Mouse (Mus musculus) limb, embryonic 14.5 days (tissue): Measurements from ENCODE around the gene Bgn. TPM values are rescaled to one million over a fixed set of nuclear protein-coding genes. Genes with fewer than 3 reads are reported as not detected.

Experiments
- ATAC-seq: fragments of 200-750 bp; cut with Nextera tagmentation; 2 replicates; pipeline ENCODE4 v1.8.0; 2017; ENCODE audit warnings: low read depth, moderate number of reproducible peaks, moderate TSS enrichment; ENCODE audit not compliant: low FRiP score
- DNase-seq: peaks from one replicate; pipeline ENCODE4 v3.0.0-alpha.2; 2015; ENCODE audit warnings: low spot score
- H3K27ac ChIP-seq: fragments of 300-500 bp; sonication (generic); replicated peaks from 2 replicates; pipeline ENCODE4 v1.5.1; 2014; ENCODE audit warnings: low read depth, mild to moderate bottlenecking, low read length, moderate library complexity, mixed read lengths
- H3K27me3 ChIP-seq: fragments of 300-500 bp; sonication (generic); 2 replicates; pipeline ENCODE4 v1.6.1; 2014; ENCODE audit warnings: low read length, mixed read lengths; ENCODE audit not compliant: control insufficient read depth, insufficient read depth
- H3K36me3 ChIP-seq: fragments of 300-500 bp; sonication (generic); 2 replicates; pipeline ENCODE4 v1.6.1; 2014; ENCODE audit warnings: mild to moderate bottlenecking, low read length, moderate library complexity, mixed read lengths; ENCODE audit not compliant: control insufficient read depth, insufficient read depth
- H3K4me1 ChIP-seq: fragments of 300-500 bp; sonication (generic); 2 replicates; pipeline ENCODE4 v1.6.1; 2014; ENCODE audit warnings: antibody characterized with exemption, low read length, mixed read lengths; ENCODE audit not compliant: control insufficient read depth, insufficient read depth
- H3K4me2 ChIP-seq: fragments of 300-500 bp; sonication (generic); replicated peaks from 2 replicates; pipeline ENCODE4 v1.6.1; 2014; ENCODE audit warnings: low read depth, mild to moderate bottlenecking, low read length, moderate library complexity; ENCODE audit not compliant: severe bottlenecking
- H3K4me3 ChIP-seq: fragments of 300-500 bp; sonication (generic); replicated peaks from 2 replicates; pipeline ENCODE4 v1.5.1; 2014; ENCODE audit warnings: low read length
- H3K9ac ChIP-seq: fragments of 300-500 bp; sonication (generic); 2 replicates; pipeline ENCODE4 v1.6.1; 2014; ENCODE audit warnings: mild to moderate bottlenecking, low read depth, low read length, moderate library complexity; ENCODE audit not compliant: severe bottlenecking
- H3K9me3 ChIP-seq: fragments of 300-500 bp; sonication (generic); 2 replicates; pipeline ENCODE4 v1.6.1; 2016; ENCODE audit warnings: low read length; ENCODE audit not compliant: control insufficient read depth
- POLR2A ChIP-seq: fragments of 200-500 bp; IDR thresholded peaks from 2 replicates; pipeline ENCODE4 v1.8.0; 2012; ENCODE audit warnings: inconsistent platforms, mild to moderate bottlenecking, moderate library complexity, borderline replicate concordance; ENCODE audit not compliant: insufficient read depth, insufficient read length; ENCODE audit errors: extremely low read depth
- WGBS: fragments of 180-500 bp; shearing (Covaris S2); extraction: QIAGEN DNeasy Blood & Tissue Kit; methylation state at CpG from one replicate; pipeline ENCODE4 v1.1.7; 2014; 5-methylcytosine and 5-hydroxymethylcytosine counted together
- polyA plus RNA-seq, 2 experiments: library from polyadenylated mRNA; depleted of rRNA in 1 of 2; stranded (reverse) in 1 of 2; unstranded in 1 of 2; fragments of >200 nt; fragmentation: Nextera tagmentation in 1 of 2; extraction: Ambion mirVana in 1 of 2; gene quantifications; 2 replicates each; pipeline versions ENCODE4 v1.2.1 to v1.2.3; 2012 to 2014

Gene Bgn
- polyA plus RNA-seq, 2 experiments = 226 to 399 TPM

DNA sequence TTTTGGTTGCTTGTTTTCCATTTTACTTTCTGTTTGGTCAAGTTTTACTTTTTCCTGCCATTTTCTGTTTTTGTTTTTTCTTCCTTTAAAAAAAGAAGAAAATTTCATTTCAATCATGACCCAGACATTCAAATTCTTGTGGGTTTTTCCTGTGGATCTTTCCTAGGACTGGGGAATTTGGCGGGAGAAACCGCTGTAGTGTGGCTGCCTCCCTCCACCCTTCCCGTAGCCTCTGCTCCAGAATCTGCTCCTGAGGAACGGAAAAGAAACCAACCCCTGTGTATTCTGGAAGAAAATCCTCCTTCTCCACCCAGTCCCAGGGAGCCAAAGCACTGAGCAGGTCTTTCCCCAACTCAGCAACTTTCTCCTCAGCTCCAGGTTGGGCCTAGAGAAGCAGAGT lies 22.6 kb upstream of the Bgn start:
- Histone ChIP-seq H3K4me1 (peaks cover 10% of the 10 kb centered on the region; the same call in 1 of the 2 replicates), H3K9me3 (no peaks in the 10 kb centered on the region), H3K4me2 (no peak overlapping the region), H3K27ac (0 out of 2 replicates have a peak overlapping the region, but pooled peaks have one; percentile 26), H3K9ac (no peak overlapping the region), H3K36me3 (no peaks in the 10 kb centered on the region), H3K27me3 (no peaks in the 10 kb centered on the region), H3K4me3 (no peak overlapping the region)
- 87% methylated on average over 4 of the region's 4 CpGs for WGBS
- ATAC-seq (no peak), DNase-seq (no peak)
- no peak for TF ChIP-seq POLR2A

DNA sequence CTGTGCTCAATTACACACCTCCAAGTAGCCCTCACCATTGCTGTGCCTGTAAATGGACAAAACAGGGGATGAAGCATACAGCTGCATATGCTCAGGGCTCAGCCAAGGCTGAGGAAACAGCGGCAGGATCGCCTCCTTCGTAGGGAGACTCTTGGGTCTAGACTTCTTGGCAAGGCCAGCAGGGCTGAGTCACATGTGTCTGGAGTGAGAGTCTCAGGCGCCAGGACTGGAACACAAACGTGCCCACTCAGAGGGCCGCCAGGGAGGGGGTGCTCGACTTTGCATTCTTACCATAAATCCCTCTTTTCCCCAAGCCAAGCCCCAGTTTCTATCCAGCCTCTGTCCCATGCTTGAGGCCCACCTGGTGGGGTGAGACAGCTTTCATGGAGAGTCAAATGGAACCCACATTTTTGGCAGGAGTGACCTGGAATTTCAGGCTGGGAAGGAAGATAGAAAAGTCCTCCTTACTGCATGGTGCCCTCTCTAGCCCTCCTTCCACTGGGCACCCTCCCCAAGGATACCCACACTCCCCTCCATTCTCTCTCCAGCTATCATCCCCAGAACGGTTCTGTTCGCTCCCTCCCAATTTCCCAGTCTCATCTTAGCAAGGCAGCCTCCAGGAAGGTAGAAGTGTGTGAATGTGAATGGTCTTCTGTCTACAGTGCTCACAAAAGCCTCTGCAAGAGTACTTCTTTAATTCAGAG lies 17.8 kb upstream of the Bgn start:
- 0 out of 2 replicates have a peak overlapping the region, but pooled peaks have one; percentile 3 for H3K4me2 ChIP-seq
- ATAC-seq = peak; percentile 82
- no peak overlapping the region for H3K9ac ChIP-seq
- H3K9me3 ChIP-seq = no peaks in the 10 kb centered on the region
- H3K4me3 ChIP-seq = no peak overlapping the region
- no peaks in the 10 kb centered on the region for H3K36me3 ChIP-seq
- peaks cover 38% of the 10 kb centered on the region for H3K4me1 ChIP-seq
- TF ChIP-seq POLR2A = no peak
- WGBS = 51% methylated on average over 9 of the region's 9 CpGs
- DNase-seq = peak; percentile 63
- H3K27me3 ChIP-seq = no peaks in the 10 kb centered on the region
- peak overlapping the region; percentile 91 for H3K27ac ChIP-seq

DNA sequence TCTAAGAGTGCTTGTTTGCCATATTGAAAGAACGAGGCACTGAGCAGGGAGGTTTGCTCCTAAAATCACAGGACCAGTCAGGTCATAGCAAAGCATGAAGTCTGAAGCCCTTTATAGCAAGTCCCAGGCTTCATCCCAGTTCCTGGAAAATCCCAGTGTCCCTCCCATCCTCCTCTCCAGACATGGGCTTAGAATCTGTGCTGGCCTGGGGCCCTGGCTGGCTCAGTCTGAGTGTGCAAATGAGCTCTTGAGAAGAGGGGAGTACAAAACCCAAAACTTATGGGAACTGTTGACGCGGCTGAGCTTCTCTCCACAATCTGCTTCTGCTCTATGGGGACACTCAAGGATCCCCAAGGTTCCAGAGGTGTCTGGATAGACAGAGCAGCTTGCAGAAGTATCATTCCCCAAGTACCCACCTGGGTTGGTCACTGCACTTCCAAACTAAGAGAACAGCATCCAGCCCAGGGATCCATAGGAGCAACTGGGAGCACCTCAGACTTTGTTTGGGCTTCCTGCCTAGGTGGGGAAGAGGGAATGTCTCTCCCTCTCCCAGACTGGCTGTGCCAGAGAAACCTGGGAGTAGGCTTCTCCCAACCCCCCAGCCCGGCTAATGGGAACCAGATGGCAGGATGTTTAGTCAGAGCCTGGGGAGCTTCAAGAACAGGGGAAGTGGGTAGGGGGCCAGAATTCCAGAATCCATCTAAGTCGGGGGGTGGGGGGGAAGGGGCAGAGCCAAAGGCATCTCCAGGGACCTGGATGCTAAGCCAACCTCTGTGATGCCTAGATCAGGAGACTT lies 15.8 kb upstream of the Bgn start:
- DNase-seq = peak; percentile 80
- Histone ChIP-seq H3K27me3 (no peaks in the 10 kb centered on the region), H3K4me1 (peaks cover 38% of the 10 kb centered on the region), H3K9ac (no peak overlapping the region), H3K9me3 (no peaks in the 10 kb centered on the region), H3K4me2 (no peak overlapping the region), H3K27ac (peak overlapping the region; percentile 91), H3K36me3 (no peaks in the 10 kb centered on the region), H3K4me3 (no peak overlapping the region)
- 41% methylated on average over 5 of the region's 5 CpGs for WGBS
- no peak for TF ChIP-seq POLR2A
- ATAC-seq = peak; percentile 78

DNA sequence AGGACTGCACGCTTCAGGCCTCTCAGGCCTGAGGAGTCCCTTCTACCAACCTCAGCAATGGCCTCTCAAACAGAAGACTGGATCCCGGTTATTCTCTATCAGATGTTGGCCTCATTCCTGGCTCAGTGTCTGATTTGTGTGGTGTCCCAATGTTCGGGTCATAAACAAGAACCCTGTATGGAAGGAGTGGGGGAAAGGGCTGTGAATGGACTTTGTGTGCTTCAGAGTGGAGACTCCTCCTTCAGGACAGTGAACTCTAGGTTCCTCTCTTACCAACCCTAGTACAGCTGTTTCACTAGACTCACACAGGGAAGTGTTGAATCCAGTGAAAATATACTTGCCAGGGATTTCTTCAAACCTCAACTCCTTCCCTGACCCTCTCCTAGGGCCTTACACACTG lies 15.1 kb upstream of the Bgn start:
- peaks cover 38% of the 10 kb centered on the region for H3K4me1 ChIP-seq
- DNase-seq (no peak), ATAC-seq (no peak)
- no peaks in the 10 kb centered on the region for H3K9me3 ChIP-seq
- no peak for TF ChIP-seq POLR2A
- H3K36me3 ChIP-seq = no peaks in the 10 kb centered on the region
- 49% methylated on average over 3 of the region's 3 CpGs for WGBS
- peak overlapping the region; percentile 91 for H3K27ac ChIP-seq
- no peak overlapping the region for H3K9ac ChIP-seq
- no peaks in the 10 kb centered on the region for H3K27me3 ChIP-seq
- H3K4me2 ChIP-seq = no peak overlapping the region
- H3K4me3 ChIP-seq = no peak overlapping the region

DNA sequence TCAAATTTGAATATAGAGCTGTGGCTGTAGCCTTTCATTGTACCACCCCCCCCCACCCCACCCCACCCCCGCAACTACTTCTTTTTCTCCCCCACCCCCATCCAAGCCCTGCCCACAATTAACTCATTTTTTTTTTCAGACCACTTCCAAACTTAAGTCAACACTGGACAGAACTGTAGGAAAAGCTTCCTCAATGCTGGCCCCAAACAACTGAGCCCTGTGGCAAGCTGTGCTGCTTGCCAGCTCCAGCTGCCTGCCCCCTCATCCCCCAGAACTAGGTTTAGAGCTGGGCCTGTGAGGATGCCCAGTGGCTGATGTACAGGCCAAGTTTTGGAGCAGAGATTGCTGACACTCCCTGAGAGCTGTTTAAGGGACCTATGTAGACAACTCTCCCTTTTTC lies 14.7 kb upstream of the Bgn start:
- no peaks in the 10 kb centered on the region for H3K9me3 ChIP-seq
- H3K9ac ChIP-seq = no peak overlapping the region
- peak overlapping the region; percentile 91 for H3K27ac ChIP-seq
- H3K36me3 ChIP-seq = no peaks in the 10 kb centered on the region
- WGBS = 38% methylated on average over 1 of the region's 1 CpGs
- H3K27me3 ChIP-seq = no peaks in the 10 kb centered on the region
- TF ChIP-seq POLR2A = no peak
- DNase-seq (no peak), ATAC-seq (no peak)
- H3K4me3 ChIP-seq = no peak overlapping the region
- peaks cover 38% of the 10 kb centered on the region for H3K4me1 ChIP-seq
- no peak overlapping the region for H3K4me2 ChIP-seq
